Mouse (Mus musculus) G1E (cell line): ENCODE data around the gene Rasl10b. TPM values are rescaled to one million over a fixed set of nuclear protein-coding genes. Genes with fewer than 3 reads are reported as not detected.

ENCODE experiments used
- ATAC-seq: 2 replicates; pipeline ENCODE4 v1.8.0; 2016; ENCODE audit warnings: mild to moderate bottlenecking; ENCODE audit not compliant: insufficient number of reproducible peaks, poor library complexity, low FRiP score, severe bottlenecking; ENCODE audit errors: extremely low read depth
- DNase-seq: peaks from one replicate; pipeline ENCODE4 v3.0.0; 2012; ENCODE audit warnings: low spot score
- H3K27me3 ChIP-seq: 2 replicates; pipeline ENCODE4 v1.6.1; 2012; ENCODE audit warnings: mild to moderate bottlenecking, low read length, inconsistent platforms; ENCODE audit not compliant: insufficient read depth
- H3K36me3 ChIP-seq: replicated peaks from 2 replicates; pipeline ENCODE3; 2012; ENCODE audit warnings: mild to moderate bottlenecking, inconsistent platforms
- H3K4me1 ChIP-seq: 2 replicates; pipeline ENCODE4 v1.6.1; 2012; ENCODE audit warnings: low read depth, low read length, inconsistent platforms, mixed read lengths; ENCODE audit not compliant: insufficient read depth
- H3K4me3 ChIP-seq: 2 replicates; pipeline ENCODE4 v1.5.1; 2012; ENCODE audit warnings: low read depth, mild to moderate bottlenecking, inconsistent platforms, low read length, moderate library complexity, mixed read lengths
- H3K9me3 ChIP-seq: replicated peaks from 2 replicates; pipeline ENCODE4 v1.6.1; 2012; ENCODE audit warnings: inconsistent platforms
- CTCF ChIP-seq: IDR thresholded peaks from 2 replicates; pipeline ENCODE4 v1.5.1; 2012; ENCODE audit warnings: low read depth, low read length, inconsistent platforms, mixed read lengths
- GATA1 ChIP-seq: IDR thresholded peaks from 2 replicates; pipeline ENCODE4 v1.6.1; 2012; ENCODE audit warnings: borderline replicate concordance, low read length, inconsistent platforms, mixed read lengths
- GATA2 ChIP-seq: IDR thresholded peaks from 2 replicates; pipeline ENCODE4 v1.6.1; 2012; ENCODE audit warnings: low read depth, low read length, inconsistent platforms, borderline replicate concordance
- POLR2AphosphoS5 ChIP-seq: IDR thresholded peaks from 2 replicates; pipeline ENCODE4 v1.6.1; 2012; ENCODE audit warnings: low read depth, low read length, inconsistent platforms; ENCODE audit not compliant: insufficient replicate concordance
- TAL1 ChIP-seq: conservative IDR thresholded peaks from 2 replicates; pipeline ENCODE4 v1.6.1; 2012; ENCODE audit warnings: low read depth, low read length, inconsistent platforms, mixed read lengths
- polyA plus RNA-seq: library from polyadenylated mRNA; stranded (reverse); fragments of >175 nt; gene quantifications from 2 replicates; pipeline ENCODE4 v1.2.3, GENCODE M21; 2012
- total RNA-seq, 2 experiments: library from RNA; stranded (forward) in 1 of 2; stranded (reverse) in 1 of 2; fragments of 200-1000 nt in 1 of 2; fragments of >200 nt in 1 of 2; fragmentation: Nextera tagmentation in 1 of 2; gene quantifications; 2 replicates each; pipeline ENCODE4 v1.2.3; 2014 to 2017

The Rasl10b gene
- total and polyA plus RNA-seq, 3 experiments = 0.09 TPM; not detected in 2

DNA sequence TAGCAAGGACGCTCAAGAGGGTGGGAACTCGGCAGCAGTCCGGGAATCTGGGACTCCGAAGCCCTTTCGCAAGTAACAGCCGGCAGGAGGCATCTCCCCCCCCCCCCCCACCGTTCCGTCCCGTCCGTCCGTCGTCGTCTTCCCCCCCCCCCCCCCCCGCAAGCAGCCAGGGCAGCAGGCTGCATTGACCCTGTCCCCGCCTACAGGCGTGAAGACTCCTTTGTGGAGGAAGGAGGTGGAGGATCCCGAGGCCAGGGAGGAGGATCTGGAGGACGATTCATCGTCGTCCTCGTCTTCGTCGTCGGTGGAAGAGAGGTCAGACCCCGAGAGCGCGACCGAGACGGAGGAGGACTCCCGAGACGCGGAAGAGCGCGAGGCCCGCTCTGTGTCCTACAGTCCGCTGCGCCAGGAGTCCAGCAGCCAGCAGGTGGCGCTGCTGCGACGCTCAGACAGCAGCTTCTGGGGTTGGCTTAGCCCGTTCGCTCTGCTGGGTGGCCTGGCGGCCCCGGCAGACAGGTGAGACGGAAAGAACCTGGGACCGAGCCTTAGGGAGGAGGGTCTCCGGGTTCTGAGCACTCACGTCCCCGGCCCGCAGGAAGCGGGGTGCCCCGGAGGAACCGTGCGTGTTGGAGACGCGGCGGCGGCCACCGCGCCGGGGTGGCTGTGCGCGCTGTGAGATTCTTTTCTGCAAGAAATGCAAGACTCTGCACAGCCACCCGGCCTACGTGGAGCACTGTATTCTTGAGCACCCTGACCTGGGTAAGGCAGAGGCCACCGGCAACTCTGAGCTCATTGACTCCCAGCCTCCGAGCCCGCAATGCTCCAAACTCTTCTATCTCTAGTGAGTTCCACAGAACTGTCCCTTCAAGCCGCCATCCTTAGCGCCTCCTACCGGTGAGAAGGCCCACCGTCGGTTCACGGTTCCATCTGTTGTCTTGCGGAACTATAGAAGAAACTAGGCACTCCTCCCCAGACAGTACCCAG, 31.4 kb downstream of the Rasl10b start:
- DNase-seq = peak; percentile 89
- no peaks in the 10 kb centered on the region for H3K9me3 ChIP-seq
- peak; percentile 69 for ATAC-seq
- TF ChIP-seq GATA2 = no peak
- TF ChIP-seq TAL1 = no peak
- peak; percentile 93 for TF ChIP-seq CTCF
- H3K4me3 ChIP-seq = peak overlapping the region; percentile 76
- no peaks in the 10 kb centered on the region for H3K36me3 ChIP-seq
- H3K4me1 ChIP-seq = peaks cover 15% of the 10 kb centered on the region
- H3K27me3 ChIP-seq = peaks cover 36% of the 10 kb centered on the region

DNA sequence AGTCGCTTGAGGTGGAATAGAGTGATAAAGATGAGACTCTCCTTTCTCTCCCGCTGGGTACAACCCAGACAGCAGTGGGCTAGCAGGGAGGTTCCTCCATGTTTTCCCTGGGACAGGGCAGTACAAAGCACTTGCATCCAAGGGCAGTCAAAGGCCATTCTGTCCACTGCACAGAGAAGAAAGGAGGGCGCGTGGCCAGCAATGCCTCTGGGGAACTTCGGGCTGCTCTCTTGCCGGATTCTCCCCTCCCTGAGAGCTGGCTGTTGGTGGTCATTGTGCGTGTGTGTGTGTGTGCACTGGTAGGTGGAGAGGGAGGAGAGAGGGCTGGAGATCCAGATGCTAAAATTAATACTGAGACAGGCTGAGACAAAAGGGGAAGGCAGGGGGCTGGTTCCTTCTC, 32.3 kb downstream of the Rasl10b start:
- Histone ChIP-seq H3K4me1 (peaks cover 15% of the 10 kb centered on the region), H3K36me3 (no peaks in the 10 kb centered on the region), H3K27me3 (peaks cover 36% of the 10 kb centered on the region), H3K4me3 (no peak overlapping the region; the same call in 1 of the 2 replicates), H3K9me3 (no peaks in the 10 kb centered on the region)
- TF ChIP-seq GATA1 (no peak), GATA2 (no peak), POLR2AphosphoS5 (no peak), TAL1 (no peak), CTCF (no peak)
- ATAC-seq (no peak), DNase-seq (no peak)

DNA sequence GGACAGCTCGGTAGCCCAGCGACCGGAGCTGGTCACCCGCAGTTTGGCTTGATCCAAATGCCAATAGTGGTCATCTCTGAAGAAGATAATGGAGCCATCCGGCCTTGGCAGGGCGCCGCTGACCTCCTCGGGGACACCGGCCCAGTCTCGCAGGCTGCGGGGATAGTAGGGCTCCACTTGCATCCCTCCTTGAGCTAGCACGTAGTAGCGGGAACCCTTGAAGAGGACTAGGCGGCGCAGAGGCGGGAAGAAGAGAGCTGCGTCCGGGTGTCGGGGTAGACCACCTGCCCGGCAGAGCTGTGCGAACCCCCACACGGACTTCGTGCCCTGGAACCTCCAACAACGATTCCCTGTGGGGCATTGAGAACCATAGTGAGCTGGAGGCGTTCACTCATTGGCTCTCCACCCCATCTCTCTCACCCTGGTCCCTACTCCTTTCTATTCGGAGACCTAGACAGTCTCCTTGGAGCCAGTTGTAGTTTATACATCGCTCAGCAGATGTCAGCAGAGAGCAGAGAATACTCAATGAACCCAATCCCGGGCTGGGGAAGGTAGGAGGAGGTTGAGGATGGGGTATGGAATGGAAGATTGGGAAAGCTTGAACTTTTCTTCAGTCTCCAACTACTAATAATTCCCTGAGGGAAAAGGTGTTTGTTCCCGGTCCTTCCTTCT, 33.8 kb downstream of the Rasl10b start:
- DNase-seq (peak; percentile 55), ATAC-seq (no peak)
- Histone ChIP-seq H3K27me3 (peaks cover 48% of the 10 kb centered on the region), H3K4me1 (peaks cover 15% of the 10 kb centered on the region), H3K9me3 (no peaks in the 10 kb centered on the region), H3K4me3 (no peak overlapping the region), H3K36me3 (no peaks in the 10 kb centered on the region)
- TF ChIP-seq TAL1 (no peak), CTCF (peak; percentile 46)

DNA sequence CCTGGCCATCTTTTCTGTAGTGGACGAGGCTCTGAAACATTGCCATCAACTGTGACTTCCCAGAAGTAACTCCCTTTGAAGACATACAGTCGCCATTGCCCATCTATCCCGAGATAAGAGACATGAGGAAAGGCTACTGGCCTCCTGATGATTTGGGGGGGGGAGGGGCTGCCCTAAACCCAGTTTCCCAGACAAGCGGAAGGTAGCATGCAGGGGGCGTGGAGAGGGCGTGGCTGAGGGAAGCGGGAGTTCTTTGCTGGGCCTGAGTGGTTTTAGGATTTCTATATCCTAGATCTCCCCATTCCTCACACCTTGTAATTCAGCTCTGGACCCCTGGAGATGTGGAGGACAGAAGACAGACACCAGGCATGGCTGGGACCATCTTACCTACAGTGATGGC, 34.9 kb downstream of the Rasl10b start:
- Histone ChIP-seq H3K36me3 (no peaks in the 10 kb centered on the region), H3K4me1 (peaks cover 15% of the 10 kb centered on the region), H3K27me3 (peaks cover 52% of the 10 kb centered on the region), H3K4me3 (no peak overlapping the region), H3K9me3 (no peaks in the 10 kb centered on the region)
- TF ChIP-seq GATA1 (no peak), TAL1 (no peak), GATA2 (no peak), CTCF (no peak), POLR2AphosphoS5 (no peak)
- ATAC-seq (no peak), DNase-seq (no peak)

DNA sequence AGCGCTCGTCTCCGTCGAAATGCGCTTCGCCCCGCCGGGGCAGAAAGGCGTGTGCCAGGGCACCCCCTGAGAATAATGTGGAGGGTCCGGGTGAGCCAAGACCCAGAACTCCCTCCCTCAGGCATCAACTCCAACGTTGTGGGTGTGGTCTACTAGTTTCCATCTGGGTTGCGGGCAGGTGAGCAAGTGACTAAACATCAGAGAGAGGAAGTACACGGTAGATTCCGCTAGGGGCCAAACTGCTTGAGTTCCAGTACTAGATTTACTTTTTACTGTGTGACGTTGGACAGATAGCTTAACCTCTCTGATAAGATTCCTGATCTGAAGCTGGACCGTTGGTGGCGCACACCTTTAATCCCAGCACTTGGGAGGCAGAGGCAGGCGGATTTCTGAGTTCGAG, 36.1 kb downstream of the Rasl10b start:
- no peak overlapping the region for H3K4me3 ChIP-seq
- H3K27me3 ChIP-seq = peaks cover 56% of the 10 kb centered on the region
- TF ChIP-seq GATA2 (no peak), POLR2AphosphoS5 (no peak), GATA1 (no peak), TAL1 (no peak), CTCF (no peak)
- peaks cover 15% of the 10 kb centered on the region for H3K4me1 ChIP-seq
- no peaks in the 10 kb centered on the region for H3K9me3 ChIP-seq
- ATAC-seq (no peak), DNase-seq (no peak)
- no peaks in the 10 kb centered on the region for H3K36me3 ChIP-seq

DNA sequence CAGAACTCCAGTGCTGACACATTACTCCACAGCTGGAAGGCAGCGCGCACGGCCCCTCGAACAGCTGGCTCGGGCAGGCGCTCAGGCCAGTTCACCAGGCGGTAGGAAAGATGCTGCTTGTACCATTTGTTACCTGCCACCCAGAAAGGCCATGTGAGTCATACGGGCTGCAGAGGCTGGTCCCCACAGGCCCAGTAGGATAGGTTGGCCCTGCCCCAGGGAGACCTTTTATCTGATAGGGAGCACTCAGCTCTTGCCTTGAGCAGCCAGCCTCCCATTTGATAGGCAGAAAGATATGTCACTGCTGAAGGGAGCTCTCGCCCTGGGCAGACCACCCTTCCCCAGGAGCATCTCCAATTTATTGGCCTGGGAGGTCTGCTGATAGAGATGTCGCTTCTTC, 38.7 kb downstream of the Rasl10b start:
- Histone ChIP-seq H3K27me3 (peaks cover 48% of the 10 kb centered on the region), H3K36me3 (no peaks in the 10 kb centered on the region), H3K4me3 (no peak overlapping the region), H3K9me3 (no peaks in the 10 kb centered on the region), H3K4me1 (no peaks in the 10 kb centered on the region)
- ATAC-seq (no peak), DNase-seq (no peak)
- TF ChIP-seq GATA1 = no peak
- TF ChIP-seq CTCF = no peak
- no peak for TF ChIP-seq TAL1
- no peak for TF ChIP-seq GATA2
- TF ChIP-seq POLR2AphosphoS5 = no peak
